Comparison of ENCODE assay signal across 10 mouse cellular contexts in genomic region chr2:131902867-131903266, GRCm38 (mm10). TPM values are rescaled to one million over a fixed set of nuclear protein-coding genes. Genes with fewer than 3 reads are reported as not detected.
DNase-seq lines count a peak whose midpoint lies in the region; ATAC-seq and TF ChIP-seq lines count a peak whose summit lies in the region.
"Had no signal": no experiment of that assay in that cellular context is flagged by ENCODE, and none has a peak within 500 bp of the region (broad histone marks: within the 10 kb centered on the region; RNA-seq: fewer than 3 reads in every experiment).

No protein-coding gene starts in this region.

- POLR2A ChIA-PET in Patski (lab: Charles Lee): interaction anchor here (0.6 kb wide), 1 partner anchor 24 kb away, joined by 3 read pairs; no protein-coding TSS in a partner anchor

- H3K4me1 ChIP-seq in kidney, postnatal 0 days (replicated peaks; ENCODE audit: insufficient read depth, low read length): no peaks in the 10 kb centered on the region
- H3K4me1 ChIP-seq in kidney, embryonic 14.5 days (ENCODE audit: control insufficient read depth, insufficient read depth, low read length): no peaks in the 10 kb centered on the region
- H3K4me1 ChIP-seq in lung, embryonic 16.5 days (replicated peaks; ENCODE audit: control insufficient read depth, insufficient read depth, low read length): no peaks in the 10 kb centered on the region; the same call in 1 of the 2 replicates

- no peaks in the 10 kb centered on the region for H3K9me3 ChIP-seq in kidney, postnatal 0 days (replicated peaks; ENCODE audit: low read length)
- H3K9me3 ChIP-seq in kidney, embryonic 14.5 days (ENCODE audit: control insufficient read depth, low read length): no peaks in the 10 kb centered on the region
- H3K9me3 ChIP-seq in lung, embryonic 16.5 days (ENCODE audit: control insufficient read depth, low read length): no peaks in the 10 kb centered on the region

- no peak overlapping the region for H3K4me3 ChIP-seq in kidney, postnatal 0 days (replicated peaks; ENCODE audit: low read depth, low read length)
- H3K4me3 ChIP-seq in kidney, embryonic 14.5 days (ENCODE audit: low read length): no peak overlapping the region
- H3K4me3 ChIP-seq in lung, embryonic 16.5 days (ENCODE audit: low read length): no peak overlapping the region

- no peak overlapping the region for H3K9ac ChIP-seq in kidney, postnatal 0 days (ENCODE audit: low read depth, low read length)
- no peak overlapping the region for H3K9ac ChIP-seq in kidney, embryonic 14.5 days (ENCODE audit: low read depth, low read length)
- H3K9ac ChIP-seq in lung, embryonic 16.5 days (ENCODE audit: low read length): no peak overlapping the region

- no peak for TF ChIP-seq CTCF in kidney, postnatal 0 days (IDR thresholded peaks at IDR 0.05; ENCODE audit: low read depth)
- no peak for TF ChIP-seq CTCF in Patski (IDR thresholded peaks at IDR 0.05)

- in situ Hi-C loops in Patski (cut with MboI; ENCODE audit: low pct_unique_long_range_greater_than_20kb): no loop called here

- no peak overlapping the region for H3K4me2 ChIP-seq in kidney, postnatal 0 days (ENCODE audit: low read length)
- H3K4me2 ChIP-seq in kidney, embryonic 14.5 days (replicated peaks; ENCODE audit: low read depth, low read length): no peak overlapping the region
- H3K4me2 ChIP-seq in lung, embryonic 16.5 days (ENCODE audit: low read depth, low read length): no peak overlapping the region

- no peak overlapping the region for H3K27ac ChIP-seq in kidney, postnatal 0 days
- H3K27ac ChIP-seq in kidney, embryonic 14.5 days (ENCODE audit: low read depth, low read length): no peak overlapping the region
- H3K27ac ChIP-seq in lung, embryonic 16.5 days (ENCODE audit: low read length): no peak overlapping the region

- no peaks in the 10 kb centered on the region for H3K36me3 ChIP-seq in kidney, postnatal 0 days (ENCODE audit: insufficient read depth, low read length)
- H3K36me3 ChIP-seq in kidney, embryonic 14.5 days (ENCODE audit: control insufficient read depth, insufficient read depth, low read length): no peaks in the 10 kb centered on the region
- no peaks in the 10 kb centered on the region for H3K36me3 ChIP-seq in lung, embryonic 16.5 days (ENCODE audit: control insufficient read depth, insufficient read depth, low read length)

- no peak for ATAC-seq in kidney, postnatal 0 days (replicated peaks; ENCODE audit: low FRiP score, low read depth)
- no peak for ATAC-seq in kidney, embryonic 14.5 days (ENCODE audit: low FRiP score, low TSS enrichment)
- peak; percentile 83 for ATAC-seq in Patski
- peak; percentile 47; the same call in 1 of the 2 replicates for ATAC-seq in lung, embryonic 16.5 days (ENCODE audit: low read depth)
- ATAC-seq in monocyte, adult 5-6 weeks (replicated peaks; ENCODE audit: insufficient number of reproducible peaks, low FRiP score, low TSS enrichment, poor library complexity, severe bottlenecking): no peak

- DNase-seq in kidney, postnatal 0 days (ENCODE audit: low spot score): peak; percentile 35
- DNase-seq in Patski (ENCODE audit: low read depth, low spot score): peak; percentile 35
- peak; percentile 72 to 76 for DNase-seq in heart, adult 9 months (ENCODE audit: low spot score in 2 of 2)
- no peak for DNase-seq in c-Kit-positive CD71-positive TER-119-positive erythroid progenitor cells, embryonic 14.5 days (ENCODE audit: low spot score)
- no peak for DNase-seq in cerebellum, postnatal 4 days (ENCODE audit: low spot score in 2 of 2)

- CTCF ChIA-PET in Patski (lab: Charles Lee): no interaction called here

- 47% methylated on average over 8 of the region's 8 CpGs for WGBS in kidney, postnatal 0 days
- WGBS in kidney, embryonic 14.5 days: 57% methylated on average over 8 of the region's 8 CpGs
- WGBS in lung, embryonic 16.5 days: 29% methylated on average over 8 of the region's 8 CpGs

- H3K27me3 ChIP-seq in kidney, postnatal 0 days (ENCODE audit: insufficient read depth, low read length): no peaks in the 10 kb centered on the region
- H3K27me3 ChIP-seq in kidney, embryonic 14.5 days (ENCODE audit: control insufficient read depth, insufficient read depth, low read length): no peaks in the 10 kb centered on the region
- no peaks in the 10 kb centered on the region for H3K27me3 ChIP-seq in Patski
- H3K27me3 ChIP-seq in lung, embryonic 16.5 days (ENCODE audit: control insufficient read depth, insufficient read depth, low read depth, low read length): no peaks in the 10 kb centered on the region

RNA-seq across cellular contexts. Expression of gene Prnp, which starts 6.9 kb away (rescaled TPM):
- polyA plus RNA-seq in kidney, postnatal 0 days (2015; fragmentation: Nextera tagmentation; extraction: Ambion mirVana): 63.8 and 69.9 TPM in 2 replicates
- 23.1 and 23.9 TPM in 2 replicates for polyA plus RNA-seq in kidney, embryonic 14.5 days (2014; fragmentation: Nextera tagmentation; extraction: Ambion mirVana)
- 148 TPM for polyA plus RNA-seq in Patski (2021)
- polyA plus RNA-seq in lung, embryonic 16.5 days (2015; fragmentation: Nextera tagmentation; extraction: Ambion mirVana): 56.7 and 60.4 TPM in 2 replicates
- total RNA-seq in monocyte, adult 5-6 weeks (2017): 0.49 to 2.3 TPM (median 1.6 TPM) in 3 replicates

RNA-seq across cellular contexts. Expression of gene Prn, which starts 6.9 kb away (rescaled TPM):
- polyA plus RNA-seq in kidney, postnatal 0 days (2015; fragmentation: Nextera tagmentation; extraction: Ambion mirVana): 0.20 TPM in 1 of 2 replicates, not detected in the other
- not detected in 2 replicates for polyA plus RNA-seq in kidney, embryonic 14.5 days (2014; fragmentation: Nextera tagmentation; extraction: Ambion mirVana)
- polyA plus RNA-seq in Patski (2021): not detected
- polyA plus RNA-seq in lung, embryonic 16.5 days (2015; fragmentation: Nextera tagmentation; extraction: Ambion mirVana): not detected in 2 replicates
- total RNA-seq in monocyte, adult 5-6 weeks (2017): not detected in 3 replicates
- total RNA-seq: ES-E14 had no signal
- polyA plus RNA-seq: neural tube, embryonic 11.5 days had no signal

RNA-seq across cellular contexts. Expression of gene Erv3, which starts 43.3 kb away (rescaled TPM):
- polyA plus RNA-seq in kidney, postnatal 0 days (2015; fragmentation: Nextera tagmentation; extraction: Ambion mirVana): not detected in 2 replicates
- polyA plus RNA-seq in kidney, embryonic 14.5 days (2014; fragmentation: Nextera tagmentation; extraction: Ambion mirVana): not detected in 2 replicates
- polyA plus RNA-seq in Patski (2021): not detected
- polyA plus RNA-seq in lung, embryonic 16.5 days (2015; fragmentation: Nextera tagmentation; extraction: Ambion mirVana): not detected in 2 replicates
- total RNA-seq in monocyte, adult 5-6 weeks (2017): not detected in 3 replicates
- total RNA-seq: ES-E14 had no signal
- polyA plus RNA-seq: neural tube, embryonic 11.5 days had no signal

RNA-seq across cellular contexts. Expression of gene Prnd, which starts 47.8 kb away (rescaled TPM):
- 14.1 and 17.0 TPM in 2 replicates for polyA plus RNA-seq in kidney, postnatal 0 days (2015; fragmentation: Nextera tagmentation; extraction: Ambion mirVana)
- 17.6 and 17.9 TPM in 2 replicates for polyA plus RNA-seq in kidney, embryonic 14.5 days (2014; fragmentation: Nextera tagmentation; extraction: Ambion mirVana)
- 0.15 TPM for polyA plus RNA-seq in Patski (2021)
- polyA plus RNA-seq in lung, embryonic 16.5 days (2015; fragmentation: Nextera tagmentation; extraction: Ambion mirVana): 33.6 and 38.3 TPM in 2 replicates
- not detected in 3 replicates for total RNA-seq in monocyte, adult 5-6 weeks (2017)

Comparison
In these comparisons a context has a peak if more than half of its experiments do, and no peak if none do; other contexts are left out.
1. ATAC-seq: peak in Patski (single experiment) and lung, embryonic 16.5 days (single experiment); none in kidney, postnatal 0 days (single experiment), kidney, embryonic 14.5 days (single experiment) and monocyte, adult 5-6 weeks (single experiment).
2. DNase-seq: peak in kidney, postnatal 0 days (single experiment), Patski (single experiment) and heart, adult 9 months (2 of 2); none in c-Kit-positive CD71-positive TER-119-positive erythroid progenitor cells, embryonic 14.5 days (single experiment) and cerebellum, postnatal 4 days (0 of 2).